Mouse (Mus musculus): ENCODE measurements at regions not wholly inside any gene's neighbourhood (a gene's known extent, or its start where the extent isn't known, plus 50 kb on each side); places are given as distances from the start of the nearest gene placed in this dataset.

GRCm38 (mm10) chr19:35870720-35871119 is 186.6 kb downstream of the Htr7 start:
- TF ChIP-seq CTCF (IDR thresholded peaks at IDR 0.05; ENCODE audit: low read depth, low read length): no peak
- TF ChIP-seq POLR2A (IDR thresholded peaks at IDR 0.05; ENCODE audit: insufficient read depth, low read length): no peak
